Mouse (Mus musculus) retina, embryonic 14.5 days (tissue): ENCODE results near the gene Cldn9.

ENCODE experiments used
- DNase-seq: peaks from one replicate; pipeline ENCODE4 v3.0.0-alpha.2; 2015; ENCODE audit warnings: low spot score

Cldn9 gene

GRCm38 (mm10) chr17:23683856-23684672 lies at the start of gene Cldn9:
Gene Cldn9, minus strand, starts transcription at chr17:23684026.
- no peak for DNase-seq

- no peak for DNase-seq
These were observed 46.6 kb upstream of the Cldn9 start for GRCm38 (mm10) chr17:23730441-23730840.

GRCm38 (mm10) chr17:23726758-23727142 lies 42.9 kb upstream of the Cldn9 start:
- peak; percentile 79 for DNase-seq

- peak; percentile 96 for DNase-seq
These were observed 42.4 kb upstream of the Cldn9 start, which contains the start of gene Pkmyt1 for GRCm38 (mm10) chr17:23725999-23726757. Gene Pkmyt1, plus strand, starts transcription at chr17:23726336.

- no peak for DNase-seq
These were observed 41.7 kb upstream of the Cldn9 start for GRCm38 (mm10) chr17:23725477-23725876.

GRCm38 (mm10) chr17:23722376-23723125 lies 38.7 kb upstream of the Cldn9 start, which contains the start of gene 1520401A03Rik:
Gene 1520401A03Rik, minus strand, starts transcription at chr17:23722783.
- no peak for DNase-seq

GRCm38 (mm10) chr17:23721886-23722285 lies 38.1 kb upstream of the Cldn9 start:
- no peak for DNase-seq

GRCm38 (mm10) chr17:23719455-23719854 lies 35.6 kb upstream of the Cldn9 start:
- no peak for DNase-seq

- no peak for DNase-seq
These were observed 33.2 kb upstream of the Cldn9 start for GRCm38 (mm10) chr17:23717003-23717402.

- DNase-seq, result peak; percentile 90
These were observed 22.4 kb upstream of the Cldn9 start for GRCm38 (mm10) chr17:23706212-23706611.

GRCm38 (mm10) chr17:23705525-23706104 lies 21.8 kb upstream of the Cldn9 start:
- no peak for DNase-seq

- no peak for DNase-seq
These were observed 20.9 kb upstream of the Cldn9 start for GRCm38 (mm10) chr17:23704741-23705140.

GRCm38 (mm10) chr17:23703301-23703700 lies 19.5 kb upstream of the Cldn9 start:
- no peak for DNase-seq

- peak; percentile 90 for DNase-seq
These were observed 16.3 kb upstream of the Cldn9 start for GRCm38 (mm10) chr17:23700079-23700478.

- peak; percentile 24 for DNase-seq
These were observed 15.6 kb upstream of the Cldn9 start for GRCm38 (mm10) chr17:23699131-23700077.

- DNase-seq, result no peak
These were observed 12.0 kb upstream of the Cldn9 start for GRCm38 (mm10) chr17:23695801-23696200.

GRCm38 (mm10) chr17:23694491-23694890 lies 10.7 kb upstream of the Cldn9 start:
- DNase-seq, result no peak

- DNase-seq, result no peak
These were observed 600 bp downstream of the Cldn9 start for GRCm38 (mm10) chr17:23683226-23683625.

GRCm38 (mm10) chr17:23682530-23682929 lies 1.3 kb downstream of the Cldn9 start:
- DNase-seq, result no peak

GRCm38 (mm10) chr17:23682092-23682491 lies 1.7 kb downstream of the Cldn9 start:
- DNase-seq, result no peak

- no peak for DNase-seq
These were observed 2.7 kb downstream of the Cldn9 start for GRCm38 (mm10) chr17:23681086-23681485.
